Mouse (Mus musculus) embryonic fibroblast, embryonic 13.5 days (primary cell): ENCODE measurements at regions not wholly inside any gene's neighbourhood (a gene's known extent, or its start where the extent isn't known, plus 50 kb on each side); places are given as distances from the start of the nearest gene placed in this dataset.
"Not testable (repeated sequence)": the region's sequence is repeated elsewhere in the genome, so short reads cannot be mapped to it uniquely, and the experiment has no call there.

Source experiments
- H3K27ac ChIP-seq: 2 replicates; pipeline ENCODE4 v1.5.1; 2012; ENCODE audit warnings: low read length, control low read depth, inconsistent platforms; ENCODE audit not compliant: insufficient read depth
- H3K4me1 ChIP-seq: 2 replicates; pipeline ENCODE4 v1.6.1; 2011; ENCODE audit warnings: low read length; ENCODE audit not compliant: control insufficient read depth, insufficient read depth
- H3K4me3 ChIP-seq: 2 replicates; pipeline ENCODE4 v1.5.1; 2011; ENCODE audit warnings: mild to moderate bottlenecking, control low read depth, low read length; ENCODE audit not compliant: insufficient read depth
- CTCF ChIP-seq: IDR thresholded peaks from 2 replicates; pipeline ENCODE4 v1.5.1; 2011; ENCODE audit warnings: mild to moderate bottlenecking, control low read depth, low read length, moderate library complexity, borderline replicate concordance; ENCODE audit not compliant: insufficient read depth
- POLR2A ChIP-seq: IDR thresholded peaks from 2 replicates; pipeline ENCODE4 v1.6.1; 2011; ENCODE audit warnings: low read depth, mild to moderate bottlenecking, control low read depth, low read length, moderate library complexity

- Histone ChIP-seq H3K4me3 (no peak overlapping the region), H3K27ac (no peak overlapping the region), H3K4me1 (no peaks in the 10 kb centered on the region)
- TF ChIP-seq POLR2A, result no peak
- no peak for TF ChIP-seq CTCF
Observed at GRCm38 (mm10) chrX:50675356-50675755, 165.5 kb upstream of the Stk26 start.

DNA sequence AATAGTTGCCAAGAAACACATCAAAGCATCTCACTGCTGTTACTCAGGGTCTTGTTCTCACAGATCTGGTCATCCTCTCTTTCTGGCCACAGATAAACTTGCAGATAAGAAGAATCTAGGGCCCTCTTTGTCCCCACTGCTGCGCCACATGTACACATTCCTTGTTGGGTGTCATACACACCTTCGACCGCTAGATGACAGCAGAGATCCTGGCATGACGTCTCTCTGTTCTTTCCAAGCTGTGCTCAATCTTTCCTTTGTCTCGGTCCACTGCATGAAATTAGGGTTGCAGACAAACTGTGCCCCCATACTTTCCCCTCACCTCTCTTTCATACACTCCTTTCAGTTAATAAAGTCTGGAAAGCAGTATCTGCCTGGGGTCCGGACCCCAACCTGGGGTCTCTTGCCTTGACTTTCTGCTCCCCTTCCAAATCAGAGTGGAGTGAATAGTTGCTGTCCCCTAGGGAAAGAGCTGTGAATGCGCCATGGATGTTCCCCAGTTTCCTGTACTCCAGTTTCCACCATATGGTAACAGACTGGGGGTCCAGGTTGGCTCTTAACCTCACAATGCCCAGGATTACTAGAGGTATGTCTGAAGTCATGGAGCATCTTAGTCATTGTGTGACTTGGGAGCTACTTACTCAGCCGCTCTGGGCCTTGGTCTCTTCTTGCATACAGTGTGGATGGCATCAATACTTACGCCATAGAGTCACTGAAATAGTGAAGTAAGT is 182.8 kb upstream of the Stk26 start:
- TF ChIP-seq POLR2A (no peak), CTCF (peak; percentile 75; the same call in 1 of the 2 replicates)
- Histone ChIP-seq H3K27ac (no peak overlapping the region), H3K4me3 (no peak overlapping the region), H3K4me1 (no peaks in the 10 kb centered on the region)

GRCm38 (mm10) chrX:50657180-50657834 is 183.5 kb upstream of the Stk26 start:
- Histone ChIP-seq H3K4me3 (no peak overlapping the region), H3K27ac (no peak overlapping the region), H3K4me1 (no peaks in the 10 kb centered on the region)
- TF ChIP-seq CTCF, result no peak
- no peak for TF ChIP-seq POLR2A

GRCm38 (mm10) chrX:50655380-50655779 is 185.5 kb upstream of the Stk26 start:
- not testable (repeated sequence) for H3K27ac ChIP-seq, H3K4me3 ChIP-seq, H3K4me1 ChIP-seq

DNA sequence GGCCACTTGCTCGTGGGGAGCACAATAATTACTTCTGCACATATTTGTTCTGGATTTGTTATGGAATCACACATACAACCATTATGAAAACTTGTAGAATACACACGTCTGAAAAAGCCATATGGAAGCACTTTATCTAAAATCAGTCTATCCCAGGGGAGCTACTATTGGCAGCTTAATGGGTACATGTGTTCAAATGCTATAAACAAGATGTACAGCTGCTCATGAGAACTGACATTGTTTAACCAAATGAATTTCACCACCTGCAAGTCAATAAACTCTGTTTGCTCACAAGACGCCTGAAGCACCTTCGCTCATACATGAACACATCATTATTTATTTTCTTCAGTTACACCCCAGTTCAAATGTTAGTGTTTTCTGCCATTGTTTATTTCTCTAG is 199.5 kb upstream of the Stk26 start:
- TF ChIP-seq CTCF, result no peak
- TF ChIP-seq POLR2A, result no peak
- no peaks in the 10 kb centered on the region for H3K4me1 ChIP-seq
- H3K4me3 ChIP-seq, result no peak overlapping the region
- no peak overlapping the region for H3K27ac ChIP-seq

GRCm38 (mm10) chrX:50635634-50636033 is 205.2 kb upstream of the Stk26 start:
- no peak for TF ChIP-seq CTCF
- no peak for TF ChIP-seq POLR2A
- Histone ChIP-seq H3K4me3 (no peak overlapping the region; the same call in 1 of the 2 replicates), H3K27ac (peak overlapping the region; percentile 45; the same call in 1 of the 2 replicates), H3K4me1 (no peaks in the 10 kb centered on the region)

DNA sequence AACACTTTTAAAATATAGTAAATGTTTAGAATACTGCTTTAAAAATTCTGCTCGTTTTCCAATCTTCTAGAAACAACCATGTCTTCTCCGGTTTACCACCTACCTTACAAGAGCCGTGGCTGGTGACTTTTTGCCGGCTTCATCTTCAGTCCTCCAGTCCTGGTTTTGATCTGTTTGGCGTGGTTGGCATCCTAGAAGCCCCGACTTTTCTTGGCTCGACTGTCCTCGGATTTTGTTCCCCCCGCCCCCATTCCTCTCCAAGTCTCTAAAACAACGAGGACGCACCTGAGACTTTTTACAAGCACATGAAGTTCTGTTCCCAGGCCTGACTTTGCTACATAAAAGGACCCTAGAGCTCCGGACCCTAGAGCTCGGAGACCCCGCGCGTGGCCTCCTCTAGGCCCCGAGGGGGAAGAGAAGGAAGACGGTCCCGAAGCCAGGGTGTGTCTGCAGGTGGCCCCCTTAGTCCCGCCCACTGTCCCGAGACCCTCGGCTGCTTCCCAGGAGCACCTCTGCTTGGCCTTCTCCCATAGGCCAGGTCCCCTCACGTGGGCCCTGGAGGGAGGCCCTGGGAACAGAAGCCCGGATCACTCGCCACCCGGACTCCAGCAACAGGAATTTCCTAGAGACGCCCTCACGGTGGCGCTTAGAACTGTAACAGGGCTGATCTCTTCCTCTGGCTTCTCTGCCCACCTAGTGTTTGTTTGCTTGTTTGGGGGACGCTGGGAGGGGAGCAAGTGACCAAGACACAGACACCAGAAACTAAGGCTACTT is 205.8 kb upstream of the Stk26 start:
- TF ChIP-seq CTCF (no peak), POLR2A (peak; percentile 39)
- H3K27ac ChIP-seq, result peak overlapping the region; percentile 45; the same call in 1 of the 2 replicates
- peak overlapping the region; percentile 84 for H3K4me3 ChIP-seq
- H3K4me1 ChIP-seq, result no peaks in the 10 kb centered on the region

GRCm38 (mm10) chrX:50632536-50632935 is 204.2 kb upstream of the Olfr1324 start:
- H3K4me3 ChIP-seq, result no peak overlapping the region
- TF ChIP-seq POLR2A (no peak), CTCF (no peak)
- H3K27ac ChIP-seq, result no peak overlapping the region
- H3K4me1 ChIP-seq, result no peaks in the 10 kb centered on the region

DNA sequence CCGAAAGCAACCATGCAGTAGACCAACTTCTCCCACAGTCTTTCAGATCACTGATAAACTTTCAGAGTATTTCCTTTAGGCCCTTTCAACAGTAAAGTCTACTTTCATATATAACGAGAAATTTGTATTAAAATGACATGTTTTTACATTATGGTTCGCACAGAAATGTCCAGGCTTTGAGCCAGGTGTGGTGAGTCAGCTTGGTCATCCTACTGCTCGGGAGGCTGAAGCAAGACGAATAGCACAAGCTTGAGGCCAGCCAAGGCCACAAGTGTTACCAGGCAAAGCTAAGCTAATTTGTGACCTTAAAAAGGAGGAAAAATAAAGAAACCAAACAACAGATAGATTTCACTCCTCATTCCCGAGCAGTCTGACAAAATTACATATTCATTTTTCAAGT is 197.0 kb upstream of the Olfr1324 start:
- Histone ChIP-seq H3K4me1 (no peaks in the 10 kb centered on the region), H3K27ac (no peak overlapping the region), H3K4me3 (no peak overlapping the region)
- TF ChIP-seq POLR2A (no peak), CTCF (no peak)

DNA sequence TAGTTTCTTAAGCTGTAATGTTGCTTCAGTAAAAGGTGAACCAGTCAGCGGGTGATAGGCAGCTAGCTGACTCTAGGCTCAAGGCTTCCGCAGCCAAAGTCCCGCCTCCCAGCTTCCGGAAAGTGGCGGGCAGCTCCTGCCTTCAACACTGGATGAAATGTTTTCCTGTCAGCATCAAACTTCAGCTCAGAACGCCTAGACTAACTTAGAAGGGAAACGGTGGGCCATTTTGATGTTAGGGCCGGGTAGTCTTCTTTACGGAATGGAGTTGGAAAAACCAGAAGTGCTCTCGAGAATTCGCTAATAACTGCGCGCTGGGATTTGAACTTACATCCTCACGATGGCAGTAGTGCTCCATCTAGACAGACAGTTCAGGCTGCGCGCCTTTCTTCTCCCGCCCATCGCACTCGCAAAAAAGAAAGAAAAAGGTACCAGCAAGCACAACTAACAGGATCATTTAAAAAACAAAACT is 194.7 kb upstream of the Olfr1324 start:
- H3K27ac ChIP-seq, result no peak overlapping the region
- no peak overlapping the region for H3K4me3 ChIP-seq
- TF ChIP-seq CTCF, result no peak
- TF ChIP-seq POLR2A, result no peak
- H3K4me1 ChIP-seq, result no peaks in the 10 kb centered on the region
